Mouse (Mus musculus): ENCODE measurements around the gene Plvap.

- TF ChIP-seq POLR2A (IDR thresholded peaks at IDR 0.05; ENCODE audit: low read depth, low read length): no peak
- peak; percentile 83 for TF ChIP-seq CTCF (IDR thresholded peaks at IDR 0.05; ENCODE audit: extremely low read depth, insufficient read length, insufficient replicate concordance, low read depth, low read length)
These were observed 10.1 kb upstream of the Plvap start for GRCm38 (mm10) chr8:71521634-71522033.
